Mouse (Mus musculus) left cerebral cortex, postnatal 10 days (tissue): ENCODE data around the gene Ssr2. TPM values are rescaled to one million over a fixed set of nuclear protein-coding genes. Genes with fewer than 3 reads are reported as not detected.
A peak's percentile ranks its signal among the peaks of the same experiment; 100 is the strongest.

Experiments
- DNase-seq, 2 experiments: peaks; one replicate each; pipeline ENCODE4 v3.0.0; 2021 to 2022; ENCODE audit warnings: low spot score in 2 of 2, mixed read lengths in 1 of 2; ENCODE audit errors: extremely low spot score in 1 of 2
- intact Hi-C: fragments of 180-260 bp; cut with DNase I; formaldehyde crosslinking; loops from one replicate; pipeline ENCODE4 v1.15.1; 2025
- total RNA-seq, 2 experiments: library from RNA; stranded (reverse); gene quantifications; 2 replicates each; pipeline ENCODE4 v1.2.3; 2021

Gene Ssr2
- 100 to 1,000 TPM; 127 to 128 TPM for total RNA-seq

GRCm38 (mm10) chr3:88575540-88575939, at the start of gene Ssr2:
Ssr2 (plus strand) TSS chr3:88575876.
- intact Hi-C loops: no loop called here
- no peak for DNase-seq

GRCm38 (mm10) chr3:88526157-88527131, 49.2 kb upstream of the Ssr2 start:
- intact Hi-C loops: loop anchor here (2.0 kb wide), 1 partner anchor 120 kb away; no protein-coding TSS in a partner anchor
- DNase-seq: peak; percentile 73 to 92

GRCm38 (mm10) chr3:88527565-88527964, 48.1 kb upstream of the Ssr2 start:
- DNase-seq: no peak
- intact Hi-C loops: loop anchor here (2.0 kb wide), 1 partner anchor 121 kb away; no protein-coding TSS in a partner anchor

GRCm38 (mm10) chr3:88528646-88529045, 47.0 kb upstream of the Ssr2 start:
- no peak for DNase-seq
- intact Hi-C loops: no loop called here

GRCm38 (mm10) chr3:88529204-88530000, 46.3 kb upstream of the Ssr2 start:
- no peak for DNase-seq
- intact Hi-C loops: no loop called here

- intact Hi-C loops: no loop called here
Observed at GRCm38 (mm10) chr3:88530082-88530864, 45.4 kb upstream of the Ssr2 start.

GRCm38 (mm10) chr3:88531348-88532298, 44.1 kb upstream of the Ssr2 start:
- intact Hi-C loops: no loop called here
- DNase-seq: peak; percentile 83 to 92

More at GRCm38 (mm10) chr3:88530082-88530864, 45.4 kb upstream of the Ssr2 start:
- no peak for DNase-seq

- DNase-seq: no peak
- intact Hi-C loops: no loop called here
Observed at GRCm38 (mm10) chr3:88532299-88532674, 43.4 kb upstream of the Ssr2 start, which contains the start of gene Mex3a. Mex3a (plus strand) TSS chr3:88532395.

- intact Hi-C loops: no loop called here
- peak in 1 of 2 experiments; percentile 58 for DNase-seq
Observed at GRCm38 (mm10) chr3:88532689-88533511, 42.8 kb upstream of the Ssr2 start.

- intact Hi-C loops: no loop called here
- no peak for DNase-seq
Observed at GRCm38 (mm10) chr3:88533706-88534105, 42.0 kb upstream of the Ssr2 start.

GRCm38 (mm10) chr3:88535005-88535404, 40.7 kb upstream of the Ssr2 start:
- DNase-seq: no peak
- intact Hi-C loops: no loop called here

- intact Hi-C loops: no loop called here
- no peak for DNase-seq
Observed at GRCm38 (mm10) chr3:88535527-88535926, 40.1 kb upstream of the Ssr2 start.

GRCm38 (mm10) chr3:88536103-88536930, 39.4 kb upstream of the Ssr2 start:
- peak in 1 of 2 experiments; percentile 88 for DNase-seq
- intact Hi-C loops: no loop called here

- no peak for DNase-seq
- intact Hi-C loops: no loop called here
Observed at GRCm38 (mm10) chr3:88537146-88537545, 38.5 kb upstream of the Ssr2 start.

- intact Hi-C loops: no loop called here
- no peak for DNase-seq
Observed at GRCm38 (mm10) chr3:88538271-88539145, 37.2 kb upstream of the Ssr2 start.
